Mouse (Mus musculus): ENCODE results near the gene Gm21913. TPM values are rescaled to one million over a fixed set of nuclear protein-coding genes. Genes with fewer than 3 reads are reported as not detected.
"Not testable (repeated sequence)": the region's sequence is repeated elsewhere in the genome, so short reads cannot be mapped to it uniquely, and the experiment has no call there.

Gm21913 gene
- not detected in 2 replicates for polyA plus RNA-seq (2011; ENCODE audit: insufficient read depth, insufficient read length, low replicate concordance, missing spikeins)

GRCm38 (mm10) chrY:74623596-74623995, at the start of gene Gm21913:
TSS of gene Gm21913 (plus strand) at chrY:74623896.
- WGBS = no CpG with 5 or more reads among the region's 3 CpGs
- not testable (repeated sequence) for H3K27ac ChIP-seq (ENCODE audit: control insufficient read depth, insufficient read depth, low read depth, low read length, poor library complexity); H3K4me1 ChIP-seq (ENCODE audit: control insufficient read depth, insufficient read depth, low read length); H3K4me3 ChIP-seq (replicated peaks; ENCODE audit: control insufficient read depth, low read depth, low read length)

Other genes starting within 250 kb of the Gm21913 start
- gene Gm29110, start 153.4 kb upstream of the Gm21913 start, polyA plus RNA-seq (2011; ENCODE audit: insufficient read depth, insufficient read length, low replicate concordance, missing spikeins) = not detected in 2 replicates

Data from bone marrow, adult 2 months (tissue).